Mouse (Mus musculus): ENCODE data around the gene Mbtd1. TPM values are rescaled to one million over a fixed set of nuclear protein-coding genes. Genes with fewer than 3 reads are reported as not detected.

The Mbtd1 gene
- polyA plus RNA-seq, 1 experiment: 41.5 TPM

DNA sequence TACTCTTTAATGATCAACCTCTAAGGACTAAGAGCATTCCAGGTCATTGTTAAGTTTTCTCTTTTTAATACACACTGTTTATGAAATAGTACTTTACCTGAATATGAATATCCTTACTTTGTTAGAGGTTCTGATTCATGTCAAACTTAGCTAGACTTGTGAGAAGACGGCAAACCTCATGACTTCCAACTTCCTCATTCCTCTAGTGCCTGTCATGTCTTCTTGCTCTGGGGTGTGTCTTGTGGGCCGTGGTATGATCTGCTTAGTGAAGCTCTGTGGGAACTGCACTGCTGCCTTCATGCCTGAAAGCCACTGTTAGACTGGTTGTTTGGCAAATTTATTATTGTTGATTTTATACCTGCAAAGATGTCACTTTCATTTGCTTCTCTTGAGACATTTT, 55.3 kb downstream of the Mbtd1 start:
- Histone ChIP-seq H3K4me3 (ENCODE audit: insufficient read depth, low read length) (no peak overlapping the region), H3K27ac (ENCODE audit: insufficient read depth, low read length) (no peak overlapping the region), H3K4me1 (ENCODE audit: control insufficient read depth, insufficient read depth, low read length) (peaks cover 2% of the 10 kb centered on the region)
- TF ChIP-seq POLR2A (IDR thresholded peaks at IDR 0.05; ENCODE audit: low read depth, low read length) (no peak), CTCF (IDR thresholded peaks at IDR 0.05; ENCODE audit: borderline replicate concordance, insufficient read depth, low read length) (no peak)

DNA sequence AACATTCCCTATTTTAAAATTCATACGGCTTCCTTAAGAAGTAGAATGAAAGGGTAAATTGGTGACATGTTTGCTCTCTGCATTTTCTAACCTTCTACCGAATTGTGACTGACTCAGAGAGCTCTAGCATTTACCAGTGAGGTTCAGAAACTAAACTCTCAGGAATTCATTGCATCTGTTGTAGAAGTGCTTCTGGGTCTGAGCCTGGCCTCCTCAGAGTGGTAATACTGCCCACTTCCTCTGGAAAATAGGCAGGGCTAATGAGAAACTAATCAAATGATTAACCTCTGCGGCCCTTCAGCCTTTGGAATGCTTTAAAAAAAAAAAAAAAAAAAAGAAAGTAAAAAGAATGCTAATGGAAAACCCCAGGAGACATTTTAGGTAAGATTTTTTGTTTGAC, 59.3 kb downstream of the Mbtd1 start:
- H3K4me3 ChIP-seq (ENCODE audit: insufficient read depth, low read length): no peak overlapping the region
- peaks cover 2% of the 10 kb centered on the region for H3K4me1 ChIP-seq (ENCODE audit: control insufficient read depth, insufficient read depth, low read length)
- H3K27ac ChIP-seq (ENCODE audit: insufficient read depth, low read length): no peak overlapping the region
- no peak for TF ChIP-seq CTCF (IDR thresholded peaks at IDR 0.05; ENCODE audit: borderline replicate concordance, insufficient read depth, low read length)
- no peak for TF ChIP-seq POLR2A (IDR thresholded peaks at IDR 0.05; ENCODE audit: low read depth, low read length)

DNA sequence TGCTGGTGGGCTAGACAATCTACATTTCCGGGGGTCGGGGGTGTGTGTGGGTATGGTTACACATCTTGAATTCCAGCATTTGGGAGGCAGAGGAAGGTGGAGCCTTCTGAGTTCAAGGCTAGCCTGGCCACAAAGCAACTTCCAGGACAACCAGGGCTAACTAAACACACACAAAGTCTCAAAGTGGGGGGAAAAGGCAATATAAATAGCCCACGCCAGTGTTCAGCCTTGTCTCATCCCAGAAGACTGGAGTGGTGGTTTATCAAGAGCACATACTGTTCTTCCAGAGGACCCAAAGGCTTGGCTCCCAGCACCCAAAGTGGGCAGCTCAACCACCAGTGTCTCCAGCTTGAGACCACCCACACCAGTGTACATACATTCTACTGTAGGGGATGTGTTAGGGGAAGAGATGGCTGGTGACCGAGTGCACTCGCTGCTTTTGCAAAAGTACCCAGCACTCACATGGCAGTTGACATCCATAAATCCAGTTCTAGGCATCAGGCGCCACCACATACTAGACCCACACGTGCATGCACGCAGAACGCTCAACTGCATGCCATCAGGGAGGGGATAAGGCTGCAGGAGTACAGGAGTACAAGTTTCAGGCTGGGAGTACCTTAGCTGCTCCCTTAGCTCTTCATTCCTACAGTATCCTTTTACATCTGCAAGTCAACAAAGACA, 63.4 kb downstream of the Mbtd1 start:
- H3K4me1 ChIP-seq (ENCODE audit: control insufficient read depth, insufficient read depth, low read length): peaks cover 5% of the 10 kb centered on the region
- H3K27ac ChIP-seq (ENCODE audit: insufficient read depth, low read length): no peak overlapping the region
- no peak overlapping the region for H3K4me3 ChIP-seq (ENCODE audit: insufficient read depth, low read length)
- TF ChIP-seq CTCF (IDR thresholded peaks at IDR 0.05; ENCODE audit: borderline replicate concordance, insufficient read depth, low read length) (no peak), POLR2A (IDR thresholded peaks at IDR 0.05; ENCODE audit: low read depth, low read length) (no peak; the same call in 1 of the 2 replicates)

DNA sequence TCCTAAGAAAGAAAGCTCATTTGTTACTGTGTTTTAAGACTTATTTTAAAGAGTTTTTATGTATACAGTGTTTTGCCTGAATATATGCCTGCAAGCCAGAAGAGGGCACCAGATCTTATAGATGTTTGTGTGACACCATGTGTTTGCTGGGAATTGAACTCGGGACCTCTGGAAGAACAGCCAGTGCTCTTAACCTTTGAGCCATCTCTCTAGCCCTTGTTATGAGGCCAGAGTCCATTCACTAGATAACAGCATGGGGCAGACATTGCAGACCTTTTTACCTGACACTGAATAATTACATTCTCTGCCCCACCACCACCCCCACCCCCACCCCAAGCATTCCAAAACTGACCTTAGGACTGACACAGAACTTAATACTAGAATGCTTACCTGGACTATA, 64.4 kb downstream of the Mbtd1 start:
- TF ChIP-seq CTCF (IDR thresholded peaks at IDR 0.05; ENCODE audit: borderline replicate concordance, insufficient read depth, low read length): no peak
- no peak for TF ChIP-seq POLR2A (IDR thresholded peaks at IDR 0.05; ENCODE audit: low read depth, low read length)
- Histone ChIP-seq H3K4me3 (ENCODE audit: insufficient read depth, low read length) (no peak overlapping the region), H3K27ac (ENCODE audit: insufficient read depth, low read length) (no peak overlapping the region), H3K4me1 (ENCODE audit: control insufficient read depth, insufficient read depth, low read length) (peaks cover 6% of the 10 kb centered on the region)

DNA sequence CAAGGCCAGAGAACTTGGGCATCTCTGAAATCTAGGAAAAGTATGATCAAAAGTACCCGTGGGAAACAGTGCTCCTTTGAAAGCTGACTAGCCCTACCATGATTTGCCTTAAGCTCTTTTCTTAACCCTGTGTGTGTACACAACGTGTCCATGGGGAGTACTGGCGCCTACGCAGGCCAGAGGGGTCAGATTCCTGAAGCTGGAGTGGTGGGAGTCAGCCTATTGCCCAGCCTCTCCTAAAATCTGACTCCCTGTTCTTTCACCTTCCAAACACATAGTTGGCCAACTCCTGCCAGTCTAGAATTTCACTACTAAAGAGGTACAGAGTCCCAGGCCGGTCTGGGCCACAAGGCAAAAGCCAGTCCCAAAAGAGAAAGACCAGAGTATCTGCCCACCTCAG, 66.7 kb downstream of the Mbtd1 start:
- TF ChIP-seq POLR2A (IDR thresholded peaks at IDR 0.05; ENCODE audit: low read depth, low read length) (no peak), CTCF (IDR thresholded peaks at IDR 0.05; ENCODE audit: borderline replicate concordance, insufficient read depth, low read length) (no peak)
- Histone ChIP-seq H3K4me3 (ENCODE audit: insufficient read depth, low read length) (peak overlapping the region; percentile 90), H3K4me1 (ENCODE audit: control insufficient read depth, insufficient read depth, low read length) (peaks cover 12% of the 10 kb centered on the region; the same call in 1 of the 2 replicates), H3K27ac (ENCODE audit: insufficient read depth, low read length) (no peak overlapping the region)

DNA sequence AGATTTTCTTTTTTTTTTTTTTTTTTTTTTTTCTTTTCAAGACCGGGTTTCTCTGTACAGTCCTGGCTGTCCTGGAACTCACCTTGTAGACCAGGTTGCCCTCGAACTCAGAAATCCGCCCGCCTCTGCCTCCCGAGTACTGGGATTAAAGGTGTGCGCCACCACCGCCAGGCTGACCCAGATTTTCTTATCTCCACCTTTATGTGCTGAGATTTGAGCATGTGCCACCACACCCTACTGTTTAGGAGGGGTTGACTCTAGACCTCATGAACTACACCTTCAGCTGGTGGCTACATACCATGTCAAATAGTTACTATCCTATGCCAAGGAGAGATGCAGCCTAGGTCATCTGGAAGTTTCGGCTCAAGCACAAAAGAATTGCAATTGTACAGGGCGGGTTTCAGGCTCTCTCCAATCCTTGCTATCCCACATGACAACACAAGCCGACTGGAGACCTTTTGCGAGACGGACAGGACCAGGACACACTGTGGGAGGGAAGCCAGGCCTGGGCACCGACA, 69.1 kb downstream of the Mbtd1 start:
- TF ChIP-seq POLR2A (IDR thresholded peaks at IDR 0.05; ENCODE audit: low read depth, low read length) (no peak), CTCF (IDR thresholded peaks at IDR 0.05; ENCODE audit: borderline replicate concordance, insufficient read depth, low read length) (no peak)
- H3K4me1 ChIP-seq (ENCODE audit: control insufficient read depth, insufficient read depth, low read length): peaks cover 12% of the 10 kb centered on the region; the same call in 1 of the 2 replicates
- peak overlapping the region; percentile 90 for H3K4me3 ChIP-seq (ENCODE audit: insufficient read depth, low read length)
- H3K27ac ChIP-seq (ENCODE audit: insufficient read depth, low read length): peak overlapping the region; percentile 95

DNA sequence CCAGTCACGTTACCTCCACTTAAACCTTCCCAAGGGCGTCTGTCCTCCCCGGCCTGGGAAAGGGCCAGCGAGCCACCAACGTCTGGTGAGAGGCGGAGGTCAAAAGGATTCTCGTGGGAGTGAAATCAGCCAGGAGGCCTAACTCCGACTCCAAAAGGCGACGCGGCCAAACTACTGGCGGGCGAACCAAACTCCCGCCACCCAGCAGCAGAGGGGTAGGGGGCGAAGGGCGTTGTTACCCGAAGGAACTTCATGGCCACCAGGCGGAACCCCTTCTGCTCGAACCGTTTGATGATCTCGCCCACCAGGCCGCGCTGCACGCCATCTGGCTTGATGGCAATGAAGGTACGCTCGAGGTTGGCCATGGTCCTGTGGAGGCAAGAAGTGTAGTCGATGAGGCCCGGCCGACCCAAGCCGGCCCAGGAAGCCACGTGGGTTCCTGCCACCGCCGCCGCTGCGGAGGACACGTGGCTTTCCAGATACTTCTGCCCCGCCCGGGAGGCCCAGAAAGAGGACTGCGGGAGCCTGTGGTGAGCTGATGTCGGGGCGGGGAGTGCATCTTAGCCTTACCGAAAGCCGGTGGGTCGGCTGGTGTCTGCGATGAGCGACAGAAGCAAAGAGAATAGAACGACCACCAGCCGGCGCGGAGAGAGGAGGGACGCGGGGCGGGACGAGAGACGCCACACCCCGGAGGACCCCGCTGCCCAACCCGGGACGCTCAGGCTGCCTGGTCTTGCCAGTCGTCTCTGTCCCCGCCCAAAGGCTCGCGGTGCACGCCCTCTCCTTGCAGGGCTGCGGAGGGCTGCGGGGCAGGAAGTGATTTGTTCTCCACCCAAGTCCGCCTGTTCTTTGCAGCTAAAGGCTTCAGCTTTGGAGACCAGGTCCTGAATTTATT, 69.9 kb downstream of the Mbtd1 start:
- TF ChIP-seq POLR2A (IDR thresholded peaks at IDR 0.05; ENCODE audit: low read depth, low read length) (peak; percentile 80), CTCF (IDR thresholded peaks at IDR 0.05; ENCODE audit: borderline replicate concordance, insufficient read depth, low read length) (no peak)

DNA sequence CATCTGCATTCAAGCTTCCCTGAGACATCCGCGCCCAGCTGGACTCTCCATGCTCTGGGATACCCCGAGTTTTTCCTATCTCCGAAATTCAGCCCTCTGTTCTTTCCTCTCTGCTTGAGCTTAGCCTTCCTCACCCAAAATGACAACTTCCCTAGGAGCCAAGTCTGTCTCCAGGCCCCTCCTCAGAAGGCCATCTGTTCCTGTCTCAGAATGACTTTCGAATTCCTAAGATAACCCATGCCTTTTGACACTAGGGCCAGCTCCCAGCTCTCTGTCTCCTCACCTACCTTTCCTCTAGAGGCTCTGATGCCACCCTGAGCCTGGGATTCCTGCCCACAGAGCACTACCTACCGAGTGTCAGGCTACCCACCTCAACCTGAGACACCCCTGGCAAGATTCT, 70.5 kb downstream of the Mbtd1 start, which contains the start of gene Nme2:
Nme2 (minus strand) TSS at position 101 of the 400 bp plus-strand sequence.
- peak within 1 kb of the TSS; percentile 90 for H3K4me3 ChIP-seq (ENCODE audit: insufficient read depth, low read length)
- peak within 1 kb of the TSS; percentile 96 for H3K27ac ChIP-seq (ENCODE audit: insufficient read depth, low read length)
- no peak for TF ChIP-seq POLR2A (IDR thresholded peaks at IDR 0.05; ENCODE audit: low read depth, low read length)
- TF ChIP-seq CTCF (IDR thresholded peaks at IDR 0.05; ENCODE audit: borderline replicate concordance, insufficient read depth, low read length): no peak
- H3K4me1 ChIP-seq (ENCODE audit: control insufficient read depth, insufficient read depth, low read length): peaks cover 12% of the 10 kb centered on the region; the same call in 1 of the 2 replicates

More for the DNA sequence above, 69.9 kb downstream of the Mbtd1 start:
- H3K27ac ChIP-seq (ENCODE audit: insufficient read depth, low read length): peak overlapping the region; percentile 96
- H3K4me3 ChIP-seq (ENCODE audit: insufficient read depth, low read length): peak overlapping the region; percentile 90
- peaks cover 12% of the 10 kb centered on the region; the same call in 1 of the 2 replicates for H3K4me1 ChIP-seq (ENCODE audit: control insufficient read depth, insufficient read depth, low read length)

DNA sequence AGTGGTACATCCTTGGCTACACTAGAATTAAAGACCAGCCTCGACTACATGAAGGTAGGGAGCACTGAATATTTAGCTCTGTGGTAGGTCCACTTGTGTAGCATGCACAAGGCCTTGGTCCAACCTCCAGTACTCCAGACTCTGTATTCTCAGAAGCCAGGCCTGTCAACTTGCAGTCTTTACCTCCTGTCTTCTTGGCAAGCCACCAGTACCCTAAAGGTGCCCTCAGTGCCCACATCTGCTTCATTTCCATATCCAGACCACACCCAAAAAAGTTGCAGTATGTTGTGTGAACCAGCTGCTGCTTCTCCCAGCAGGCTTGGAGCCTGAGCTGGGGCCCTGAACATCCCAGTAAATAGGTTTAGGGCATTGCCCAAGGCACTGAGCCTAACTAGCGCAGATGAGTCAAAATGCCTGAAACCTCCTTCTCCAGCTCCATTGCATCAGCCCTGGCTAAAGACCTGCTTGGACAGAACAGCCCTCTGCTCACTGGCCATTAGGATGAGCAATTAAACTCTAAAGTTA, 71.4 kb downstream of the Mbtd1 start:
- H3K27ac ChIP-seq (ENCODE audit: insufficient read depth, low read length): peak overlapping the region; percentile 96
- peaks cover 12% of the 10 kb centered on the region; the same call in 1 of the 2 replicates for H3K4me1 ChIP-seq (ENCODE audit: control insufficient read depth, insufficient read depth, low read length)
- no peak overlapping the region for H3K4me3 ChIP-seq (ENCODE audit: insufficient read depth, low read length)
- TF ChIP-seq POLR2A (IDR thresholded peaks at IDR 0.05; ENCODE audit: low read depth, low read length) (no peak; the same call in 1 of the 2 replicates), CTCF (IDR thresholded peaks at IDR 0.05; ENCODE audit: borderline replicate concordance, insufficient read depth, low read length) (no peak)
